Mouse (Mus musculus) neural tube, embryonic 14.5 days (tissue): ENCODE measurements around the gene Zfp992. TPM values are rescaled to one million over a fixed set of nuclear protein-coding genes. Genes with fewer than 3 reads are reported as not detected.
"Not testable (repeated sequence)": the region's sequence is repeated elsewhere in the genome, so short reads cannot be mapped to it uniquely, and the experiment has no call there.

Experiments used
- ATAC-seq: fragments of 200-750 bp; cut with Nextera tagmentation; 2 replicates; pipeline ENCODE4 v1.8.0; 2017; ENCODE audit warnings: low read depth, mild to moderate bottlenecking, moderate TSS enrichment, moderate library complexity
- H3K27ac ChIP-seq: fragments of 300-500 bp; sonication (generic); 2 replicates; pipeline ENCODE4 v1.5.1; 2014; ENCODE audit warnings: low read depth, mild to moderate bottlenecking, control low read depth, low read length, moderate library complexity, mixed read lengths
- H3K27me3 ChIP-seq: fragments of 300-500 bp; sonication (generic); 2 replicates; pipeline ENCODE4 v1.6.1; 2014; ENCODE audit warnings: low read length; ENCODE audit not compliant: control insufficient read depth, insufficient read depth
- H3K36me3 ChIP-seq: fragments of 300-500 bp; sonication (generic); 2 replicates; pipeline ENCODE4 v1.6.1; 2014; ENCODE audit warnings: low read length, mixed read lengths; ENCODE audit not compliant: control insufficient read depth, insufficient read depth
- H3K4me1 ChIP-seq: fragments of 300-500 bp; sonication (generic); 2 replicates; pipeline ENCODE4 v1.6.1; 2014; ENCODE audit warnings: low read length; ENCODE audit not compliant: control insufficient read depth, insufficient read depth
- H3K4me2 ChIP-seq: fragments of 300-500 bp; sonication (generic); 2 replicates; pipeline ENCODE4 v1.6.1; 2014; ENCODE audit warnings: mild to moderate bottlenecking, low read depth, low read length, control low read depth
- H3K4me3 ChIP-seq: fragments of 300-500 bp; sonication (generic); 2 replicates; pipeline ENCODE4 v1.5.1; 2014; ENCODE audit warnings: low read depth, low read length, control low read depth, mixed read lengths
- H3K9ac ChIP-seq: fragments of 300-500 bp; sonication (generic); replicated peaks from 2 replicates; pipeline ENCODE4 v1.6.1; 2014; ENCODE audit warnings: low read depth, mild to moderate bottlenecking, control low read depth, low read length, mixed read lengths
- H3K9me3 ChIP-seq: fragments of 300-500 bp; sonication (generic); 2 replicates; pipeline ENCODE4 v1.6.1; 2016; ENCODE audit warnings: low read length; ENCODE audit not compliant: control insufficient read depth
- WGBS: fragments of 180-500 bp; shearing (Covaris S2); extraction: QIAGEN DNeasy Blood & Tissue Kit; methylation state at CpG from one replicate; pipeline ENCODE4 v1.1.7; 2014; 5-methylcytosine and 5-hydroxymethylcytosine counted together
- polyA plus RNA-seq: library from polyadenylated mRNA; unstranded; fragments of >200 nt; fragmentation: Nextera tagmentation; extraction: Ambion mirVana; gene quantifications from 2 replicates; pipeline ENCODE4 v1.2.1, GENCODE M21; 2014

Zfp992 gene
- polyA plus RNA-seq, 1 experiment from 2014 or later, result 3.6 TPM

DNA sequence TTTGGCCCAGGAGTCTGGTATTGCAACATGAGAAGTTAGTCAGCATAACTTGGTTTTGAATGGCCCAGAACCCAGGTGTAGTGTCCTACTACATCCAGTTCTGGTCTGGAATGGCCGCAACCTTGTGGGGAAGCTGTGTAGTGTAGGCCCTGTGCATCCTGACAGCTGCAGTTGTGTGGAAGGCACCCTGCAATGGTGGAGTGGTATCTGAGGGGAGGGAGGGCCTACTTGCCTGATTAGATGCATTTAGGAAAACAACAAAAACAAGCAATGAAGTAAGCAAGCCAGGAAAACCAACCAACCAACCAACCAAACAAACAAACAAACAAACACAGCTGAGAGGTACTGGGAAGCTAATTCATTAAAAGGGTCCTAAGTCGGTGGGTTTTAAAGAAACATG, 3.8 kb downstream of the Zfp992 start:
- not testable (repeated sequence) for H3K4me3 ChIP-seq, H3K4me2 ChIP-seq, H3K27me3 ChIP-seq, H3K4me1 ChIP-seq, H3K36me3 ChIP-seq, ATAC-seq, H3K27ac ChIP-seq, H3K9ac ChIP-seq
- 89% methylated on average over 2 of the region's 2 CpGs for WGBS
- H3K9me3 ChIP-seq, result peaks cover 45% of the 10 kb centered on the region

DNA sequence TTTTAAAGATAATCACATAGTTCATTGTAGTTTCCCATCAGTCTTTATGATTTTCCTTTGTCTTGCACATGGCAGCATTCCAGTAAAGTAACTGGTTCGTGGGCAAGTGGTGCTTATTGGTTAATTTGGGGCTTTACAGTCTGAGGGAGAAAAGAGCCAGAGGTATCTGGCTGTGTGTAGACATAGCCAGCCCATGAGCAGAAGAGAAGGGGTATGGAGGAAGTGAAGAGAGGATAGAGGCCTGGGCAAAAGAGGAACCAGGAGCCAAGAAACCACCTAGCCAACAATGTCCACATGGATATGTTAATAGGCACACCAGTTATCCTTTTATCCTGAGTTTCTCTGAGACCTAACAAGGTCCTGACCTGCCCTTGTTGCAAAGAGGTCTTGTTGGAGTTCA, 5.3 kb downstream of the Zfp992 start:
- H3K27me3 ChIP-seq, H3K4me1 ChIP-seq, H3K27ac ChIP-seq, H3K9ac ChIP-seq, ATAC-seq, H3K36me3 ChIP-seq, H3K4me3 ChIP-seq, H3K4me2 ChIP-seq: not testable (repeated sequence)
- WGBS, result 66% methylated on average over 1 of the region's 1 CpGs
- H3K9me3 ChIP-seq, result peaks cover 41% of the 10 kb centered on the region

- ATAC-seq, result 0 out of 2 replicates have a peak, but pooled peaks have one; percentile 18
- Histone ChIP-seq H3K27ac (no peak overlapping the region), H3K4me1 (no peaks in the 10 kb centered on the region), H3K36me3 (no peaks in the 10 kb centered on the region), H3K9ac (no peak overlapping the region), H3K27me3 (no peaks in the 10 kb centered on the region), H3K4me2 (no peak overlapping the region), H3K9me3 (peaks cover 39% of the 10 kb centered on the region), H3K4me3 (no peak overlapping the region)
- 49% methylated on average over 2 of the region's 2 CpGs for WGBS
Measured at GRCm38 (mm10) chr4:146454896-146455295, 6.1 kb downstream of the Zfp992 start.

GRCm38 (mm10) chr4:146455321-146455721, 6.5 kb downstream of the Zfp992 start:
- H3K9ac ChIP-seq, result no peak overlapping the region
- WGBS, result 95% methylated on average over 7 of the region's 7 CpGs
- H3K27me3 ChIP-seq, result no peaks in the 10 kb centered on the region
- H3K9me3 ChIP-seq, result peaks cover 39% of the 10 kb centered on the region
- no peak overlapping the region for H3K4me3 ChIP-seq
- H3K36me3 ChIP-seq, result no peaks in the 10 kb centered on the region
- peak; percentile 28; the same call in 1 of the 2 replicates for ATAC-seq
- H3K4me2 ChIP-seq, result no peak overlapping the region
- H3K4me1 ChIP-seq, result no peaks in the 10 kb centered on the region
- H3K27ac ChIP-seq, result no peak overlapping the region

GRCm38 (mm10) chr4:146456061-146456726, 7.4 kb downstream of the Zfp992 start:
- no peak overlapping the region for H3K27ac ChIP-seq
- no peak overlapping the region for H3K4me3 ChIP-seq
- no peaks in the 10 kb centered on the region for H3K27me3 ChIP-seq
- H3K4me1 ChIP-seq, result no peaks in the 10 kb centered on the region
- ATAC-seq, result no peak
- H3K4me2 ChIP-seq, result no peak overlapping the region
- 75% methylated on average over 4 of the region's 4 CpGs for WGBS
- peaks cover 39% of the 10 kb centered on the region for H3K9me3 ChIP-seq
- H3K9ac ChIP-seq, result no peak overlapping the region
- no peaks in the 10 kb centered on the region for H3K36me3 ChIP-seq

DNA sequence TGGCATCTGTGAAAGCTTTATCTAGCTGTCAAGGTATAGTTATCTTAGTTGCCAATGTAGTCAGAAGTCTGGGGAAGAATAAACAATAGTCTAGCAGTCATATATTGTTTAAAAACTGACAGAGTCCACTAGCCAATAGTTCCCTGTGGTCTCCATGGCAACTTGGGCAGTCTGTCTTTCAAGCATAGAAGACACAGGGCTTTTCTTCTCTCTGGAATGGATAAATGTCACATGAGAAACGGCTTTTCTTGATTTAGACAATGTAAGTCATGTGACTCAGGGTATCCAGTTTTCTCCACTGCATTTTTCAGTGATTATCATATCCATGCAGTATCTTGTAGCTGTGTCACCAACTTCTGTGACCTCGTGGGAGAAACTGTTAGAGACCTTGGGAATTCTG, 8.3 kb downstream of the Zfp992 start:
- no peak overlapping the region for H3K27ac ChIP-seq
- H3K4me3 ChIP-seq, result no peak overlapping the region
- 62% methylated on average over 2 of the region's 2 CpGs for WGBS
- H3K36me3 ChIP-seq, result no peaks in the 10 kb centered on the region
- H3K9ac ChIP-seq, result no peak overlapping the region
- H3K4me2 ChIP-seq, result no peak overlapping the region
- peaks cover 39% of the 10 kb centered on the region for H3K9me3 ChIP-seq
- H3K4me1 ChIP-seq, result no peaks in the 10 kb centered on the region
- ATAC-seq, result no peak
- H3K27me3 ChIP-seq, result no peaks in the 10 kb centered on the region

- no peak overlapping the region for H3K4me2 ChIP-seq
- ATAC-seq, result no peak
- H3K4me1 ChIP-seq, result no peaks in the 10 kb centered on the region
- H3K27me3 ChIP-seq, result no peaks in the 10 kb centered on the region
- no peak overlapping the region for H3K27ac ChIP-seq
- no peak overlapping the region for H3K4me3 ChIP-seq
- no peak overlapping the region for H3K9ac ChIP-seq
- peaks cover 36% of the 10 kb centered on the region for H3K9me3 ChIP-seq
- no peaks in the 10 kb centered on the region for H3K36me3 ChIP-seq
- WGBS, result 77% methylated on average over 1 of the region's 1 CpGs
Measured at GRCm38 (mm10) chr4:146457720-146458119, 8.9 kb downstream of the Zfp992 start.

- not testable (repeated sequence) for H3K27me3 ChIP-seq, H3K4me2 ChIP-seq, H3K36me3 ChIP-seq, ATAC-seq, H3K4me3 ChIP-seq, H3K27ac ChIP-seq, H3K9ac ChIP-seq, H3K4me1 ChIP-seq
- H3K9me3 ChIP-seq, result peaks cover 30% of the 10 kb centered on the region
- WGBS, result 80% methylated on average over 5 of the region's 5 CpGs
Measured at GRCm38 (mm10) chr4:146459822-146460221, 11.0 kb downstream of the Zfp992 start.

- not testable (repeated sequence) for H3K4me1 ChIP-seq, H3K4me3 ChIP-seq, ATAC-seq, H3K27me3 ChIP-seq, H3K9ac ChIP-seq, H3K4me2 ChIP-seq, H3K36me3 ChIP-seq, H3K27ac ChIP-seq
- H3K9me3 ChIP-seq, result peaks cover 26% of the 10 kb centered on the region
- 81% methylated on average over 5 of the region's 5 CpGs for WGBS
Measured at GRCm38 (mm10) chr4:146460685-146461084, 11.9 kb downstream of the Zfp992 start.
